Mouse (Mus musculus) small intestine, adult 2 months (tissue): ENCODE results near the gene Rundc1.

Source experiments
- CTCF ChIP-seq: fragments of 200-500 bp; IDR thresholded peaks from 2 replicates; pipeline ENCODE4 v1.5.1; 2012; ENCODE audit warnings: low read depth, mild to moderate bottlenecking, control low read depth, inconsistent platforms, low read length, moderate library complexity, mixed read lengths; ENCODE audit not compliant: insufficient replicate concordance, insufficient read length; ENCODE audit errors: extremely low read depth
- POLR2A ChIP-seq: fragments of 200-500 bp; IDR thresholded peaks from 2 replicates; pipeline ENCODE4 v1.6.1; 2012; ENCODE audit warnings: low read depth, mild to moderate bottlenecking, control low read depth, inconsistent platforms, low read length, moderate library complexity

- TF ChIP-seq POLR2A (no peak), CTCF (no peak)
These were observed 9.6 kb upstream of the Rundc1 start for GRCm38 (mm10) chr11:101415306-101415705.
